Mouse (Mus musculus): ENCODE results near the gene Tpra1. TPM values are rescaled to one million over a fixed set of nuclear protein-coding genes. Genes with fewer than 3 reads are reported as not detected.

Gene Tpra1
- polyA plus RNA-seq, 1 experiment from 2014 or later, result 54.9 TPM

DNA sequence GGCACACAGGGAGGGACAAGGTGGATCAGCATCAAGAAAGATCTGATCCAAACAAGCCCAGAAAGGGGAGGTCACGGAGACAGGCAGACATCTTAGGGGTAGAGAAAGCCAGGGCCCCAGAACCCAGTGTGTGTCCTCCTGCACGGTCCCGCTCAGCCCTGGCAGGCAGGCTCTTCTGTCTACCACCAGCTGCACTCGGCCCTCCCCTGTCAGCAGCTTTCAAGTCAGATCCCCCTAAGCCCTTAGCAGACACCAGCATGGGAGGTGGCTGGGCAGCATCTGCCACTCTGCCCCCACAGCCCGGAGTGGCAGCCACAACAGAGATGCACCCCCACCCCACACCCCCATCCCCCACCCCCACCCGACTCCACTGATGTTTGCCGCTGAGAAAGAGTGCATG, 29.2 kb upstream of the Tpra1 start:
- Histone ChIP-seq H3K27me3 (peaks cover 81% of the 10 kb centered on the region), H3K27ac (replicated peaks) (no peak overlapping the region), H3K4me3 (replicated peaks) (no peak overlapping the region), H3K4me2 (no peak overlapping the region), H3K4me1 (replicated peaks) (peaks cover 11% of the 10 kb centered on the region), H3K9ac (no peak overlapping the region), H3K36me3 (replicated peaks) (no peaks in the 10 kb centered on the region), H3K9me3 (replicated peaks) (no peaks in the 10 kb centered on the region)
- no peak for ATAC-seq (ENCODE audit: insufficient read depth)
- WGBS (ENCODE audit: insufficient replicate concordance), result 38% methylated on average over 7 of the region's 7 CpGs

DNA sequence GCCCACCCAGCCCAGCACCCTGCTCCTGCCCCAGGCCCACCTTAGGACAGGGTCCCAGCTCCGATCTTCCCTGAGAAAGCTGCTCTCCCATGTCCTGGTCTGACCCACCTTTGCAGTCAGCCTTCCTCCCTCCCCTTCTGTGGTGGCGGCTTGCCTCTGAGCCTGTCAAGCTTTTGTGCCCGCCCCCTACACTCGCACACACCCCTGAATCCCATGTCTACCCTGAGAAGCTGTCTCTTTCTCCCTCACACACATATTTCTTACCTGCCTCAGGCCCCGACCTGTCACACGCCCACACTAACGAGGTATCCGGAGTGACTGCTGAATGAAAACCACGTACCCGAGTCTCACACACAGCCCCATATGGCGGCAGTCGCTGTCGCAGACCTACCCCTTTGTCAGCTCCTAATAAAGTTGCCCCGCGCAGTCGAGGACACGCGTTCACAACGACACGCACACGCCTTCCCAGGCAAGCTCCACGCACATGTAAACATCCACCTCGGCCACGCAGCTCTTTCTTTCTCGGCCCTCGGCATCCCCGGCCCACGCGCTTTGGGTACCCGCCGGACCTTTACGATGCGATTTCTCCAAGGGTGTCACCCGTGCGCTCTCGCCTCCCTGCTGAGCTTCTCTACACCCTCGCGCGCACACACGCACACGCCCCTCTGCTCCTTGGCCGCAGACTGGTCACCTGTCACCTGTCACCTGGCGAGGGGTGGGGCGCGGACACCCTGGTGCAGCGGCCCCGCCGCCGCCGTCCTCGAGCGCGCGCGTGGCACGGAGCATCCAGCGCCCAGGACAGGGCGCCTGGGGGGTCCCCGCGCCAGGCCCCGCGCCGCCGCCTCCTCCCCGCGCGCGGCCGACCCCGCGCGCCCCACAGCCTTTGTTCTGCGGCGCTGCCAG, 27.8 kb upstream of the Tpra1 start:
- no peaks in the 10 kb centered on the region for H3K9me3 ChIP-seq (replicated peaks)
- H3K9ac ChIP-seq, result no peak overlapping the region
- WGBS (ENCODE audit: insufficient replicate concordance), result 7% methylated on average over 72 of the region's 74 CpGs
- H3K27ac ChIP-seq (replicated peaks), result no peak overlapping the region
- ATAC-seq (ENCODE audit: insufficient read depth), result no peak
- peak overlapping the region; percentile 53 for H3K4me3 ChIP-seq (replicated peaks)
- peak overlapping the region; percentile 73 for H3K4me2 ChIP-seq
- H3K4me1 ChIP-seq (replicated peaks), result peaks cover 11% of the 10 kb centered on the region
- H3K36me3 ChIP-seq (replicated peaks), result no peaks in the 10 kb centered on the region
- peaks cover 81% of the 10 kb centered on the region for H3K27me3 ChIP-seq

DNA sequence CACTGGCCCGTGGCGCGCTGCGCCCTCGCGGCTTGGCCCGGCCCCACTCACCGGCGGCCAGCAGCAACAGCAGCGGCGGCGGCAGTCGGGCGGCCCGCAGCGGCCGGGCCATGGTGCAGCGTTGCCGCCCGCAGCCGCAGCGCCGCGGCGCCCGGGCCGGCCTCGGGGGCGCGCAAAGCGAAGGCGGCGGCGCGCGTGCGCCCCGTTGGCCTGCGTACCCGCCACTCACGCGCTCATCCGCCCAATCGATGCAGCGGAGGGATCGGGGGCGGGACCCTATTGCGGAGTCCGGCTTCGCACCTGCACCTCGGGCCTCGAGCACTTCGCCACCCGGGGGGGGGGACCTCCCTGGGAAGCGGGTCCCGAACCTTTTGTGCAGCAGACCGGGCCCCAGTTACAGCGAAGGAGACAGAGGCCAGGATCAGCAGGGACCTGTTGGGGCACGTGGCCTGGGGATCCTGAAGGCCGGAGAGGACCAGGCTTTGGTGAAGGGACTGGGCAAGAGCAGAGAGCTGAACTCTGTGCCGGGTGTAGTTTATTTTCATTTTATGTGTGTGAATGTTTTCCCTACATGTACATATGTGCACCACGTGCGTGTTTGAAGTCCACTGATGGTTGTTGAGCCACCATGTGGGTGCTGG, 27.1 kb upstream of the Tpra1 start, which contains the start of gene Podxl2:
Podxl2 (minus strand) TSS at position 177 of the 641 bp plus-strand sequence.
- ATAC-seq (ENCODE audit: insufficient read depth), result 0 out of 2 replicates have a peak, but pooled peaks have one; percentile 40
- no peak within 1 kb of the TSS for H3K9ac ChIP-seq
- peak within 1 kb of the TSS; percentile 53 for H3K4me3 ChIP-seq (replicated peaks)
- H3K27me3 ChIP-seq, result peaks cover 73% of the 10 kb centered on the region
- peaks cover 11% of the 10 kb centered on the region for H3K4me1 ChIP-seq (replicated peaks)
- H3K27ac ChIP-seq (replicated peaks), result no peak within 1 kb of the TSS
- H3K4me2 ChIP-seq, result peak within 1 kb of the TSS; percentile 73
- no peaks in the 10 kb centered on the region for H3K9me3 ChIP-seq (replicated peaks)
- 6% methylated on average over 53 of the region's 63 CpGs for WGBS (ENCODE audit: insufficient replicate concordance)
- no peaks in the 10 kb centered on the region for H3K36me3 ChIP-seq (replicated peaks)

DNA sequence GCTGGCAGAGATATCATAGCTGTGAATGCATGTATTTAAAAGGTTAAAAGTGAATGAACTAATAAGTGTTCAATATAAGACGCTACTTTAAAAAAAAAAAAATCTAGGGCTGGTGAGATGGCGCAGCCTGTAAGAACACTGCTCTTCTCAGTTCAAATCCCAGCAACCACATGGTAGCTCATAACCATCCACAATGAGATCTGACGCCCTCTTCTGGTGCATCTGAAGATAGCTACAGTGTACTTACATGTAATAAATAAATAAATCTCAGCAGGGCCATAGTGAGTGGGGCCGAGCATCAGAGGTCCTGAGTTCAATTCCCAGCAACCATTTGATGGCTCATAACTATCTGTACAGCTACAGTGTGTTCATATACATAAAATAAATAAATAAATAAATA, 22.6 kb upstream of the Tpra1 start:
- 56% methylated on average over 4 of the region's 4 CpGs for WGBS (ENCODE audit: insufficient replicate concordance)

DNA sequence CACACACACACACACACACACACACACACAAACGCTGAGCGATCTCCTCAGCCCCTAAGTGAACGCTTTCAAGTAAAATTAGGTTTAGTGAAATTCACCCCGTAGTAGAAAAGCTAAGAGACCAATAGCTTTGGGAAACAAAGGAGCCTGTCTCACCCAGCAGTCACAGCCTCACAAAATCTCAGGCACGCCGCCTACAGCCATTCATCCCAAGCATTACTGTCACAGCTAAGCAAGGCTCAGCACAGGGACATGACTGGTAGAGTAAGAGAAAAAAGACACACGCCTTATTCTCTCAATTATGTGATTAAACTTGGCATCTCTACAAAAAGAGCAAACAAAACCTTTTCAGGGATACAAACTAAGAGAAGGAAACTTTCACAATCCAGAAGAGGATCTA, 20.7 kb upstream of the Tpra1 start:
- Histone ChIP-seq H3K9me3 (replicated peaks) (no peaks in the 10 kb centered on the region), H3K27ac (replicated peaks) (no peak overlapping the region), H3K4me3 (replicated peaks) (no peak overlapping the region), H3K4me1 (replicated peaks) (0 out of 2 replicates have a peak, but pooled peaks cover 10% of the 10 kb centered on the region), H3K36me3 (replicated peaks) (peaks cover 59% of the 10 kb centered on the region), H3K27me3 (peaks cover 10% of the 10 kb centered on the region), H3K4me2 (no peak overlapping the region), H3K9ac (no peak overlapping the region)
- ATAC-seq (ENCODE audit: insufficient read depth), result no peak
- 84% methylated on average over 7 of the region's 7 CpGs for WGBS (ENCODE audit: insufficient replicate concordance)

More for the DNA sequence above, 22.6 kb upstream of the Tpra1 start:
- H3K36me3 ChIP-seq (replicated peaks), result peaks cover 40% of the 10 kb centered on the region
- no peak overlapping the region for H3K27ac ChIP-seq (replicated peaks)
- peaks cover 11% of the 10 kb centered on the region for H3K4me1 ChIP-seq (replicated peaks)
- H3K4me2 ChIP-seq, result no peak overlapping the region
- no peak overlapping the region for H3K4me3 ChIP-seq (replicated peaks)
- no peak overlapping the region for H3K9ac ChIP-seq
- no peak for ATAC-seq (ENCODE audit: insufficient read depth)
- H3K27me3 ChIP-seq, result peaks cover 28% of the 10 kb centered on the region
- no peaks in the 10 kb centered on the region for H3K9me3 ChIP-seq (replicated peaks)

DNA sequence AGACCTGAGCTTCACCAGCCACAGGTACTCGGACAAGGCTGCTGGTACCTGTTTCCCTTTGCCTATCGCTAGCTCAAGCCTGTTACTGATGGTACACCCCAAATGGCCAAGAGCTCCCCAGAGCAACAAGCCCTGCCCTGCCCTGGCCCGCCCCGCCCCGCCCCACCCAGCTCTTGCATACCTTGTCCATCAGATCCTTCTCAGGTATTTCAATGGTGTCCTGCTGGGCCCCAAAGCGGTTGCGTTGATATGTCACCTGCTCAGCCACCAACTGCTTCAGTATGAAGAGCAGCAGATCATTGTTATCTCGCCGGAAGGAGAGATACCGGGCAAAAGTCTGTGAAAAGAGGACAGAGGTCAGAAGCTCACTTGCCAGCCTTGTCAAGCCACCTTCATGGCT, 17.9 kb upstream of the Tpra1 start:
- Histone ChIP-seq H3K27me3 (no peaks in the 10 kb centered on the region), H3K27ac (replicated peaks) (no peak overlapping the region), H3K4me1 (replicated peaks) (peaks cover 16% of the 10 kb centered on the region), H3K9ac (no peak overlapping the region), H3K36me3 (replicated peaks) (peaks cover 87% of the 10 kb centered on the region), H3K9me3 (replicated peaks) (no peaks in the 10 kb centered on the region), H3K4me2 (no peak overlapping the region), H3K4me3 (replicated peaks) (no peak overlapping the region)
- 86% methylated on average over 10 of the region's 10 CpGs for WGBS (ENCODE audit: insufficient replicate concordance)
- ATAC-seq (ENCODE audit: insufficient read depth), result no peak

DNA sequence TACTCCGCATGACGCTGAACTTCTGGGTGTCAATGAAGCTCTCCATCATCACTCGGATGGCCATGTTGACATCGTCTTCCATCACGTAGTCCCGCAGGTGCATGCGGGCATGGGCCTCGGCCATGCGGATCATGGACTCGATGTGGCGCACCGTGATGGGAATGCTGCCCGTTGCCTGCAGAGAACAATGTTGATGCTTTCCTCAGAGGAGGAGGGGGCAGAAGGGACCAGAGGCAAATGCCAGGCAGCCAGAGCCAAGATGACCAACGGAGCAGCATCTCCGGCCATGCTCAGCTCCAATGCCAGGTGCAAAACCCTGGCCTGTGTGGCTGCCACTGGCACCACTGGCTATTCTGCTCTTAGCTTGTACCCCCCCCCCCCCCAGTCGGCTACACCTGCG, 17.4 kb upstream of the Tpra1 start:
- no peak overlapping the region for H3K4me2 ChIP-seq
- no peak overlapping the region for H3K27ac ChIP-seq (replicated peaks)
- peaks cover 19% of the 10 kb centered on the region for H3K4me1 ChIP-seq (replicated peaks)
- H3K4me3 ChIP-seq (replicated peaks), result no peak overlapping the region
- WGBS (ENCODE audit: insufficient replicate concordance), result 93% methylated on average over 17 of the region's 17 CpGs
- no peaks in the 10 kb centered on the region for H3K27me3 ChIP-seq
- H3K9ac ChIP-seq, result no peak overlapping the region
- ATAC-seq (ENCODE audit: insufficient read depth), result no peak
- H3K36me3 ChIP-seq (replicated peaks), result peaks cover 92% of the 10 kb centered on the region
- no peaks in the 10 kb centered on the region for H3K9me3 ChIP-seq (replicated peaks)

DNA sequence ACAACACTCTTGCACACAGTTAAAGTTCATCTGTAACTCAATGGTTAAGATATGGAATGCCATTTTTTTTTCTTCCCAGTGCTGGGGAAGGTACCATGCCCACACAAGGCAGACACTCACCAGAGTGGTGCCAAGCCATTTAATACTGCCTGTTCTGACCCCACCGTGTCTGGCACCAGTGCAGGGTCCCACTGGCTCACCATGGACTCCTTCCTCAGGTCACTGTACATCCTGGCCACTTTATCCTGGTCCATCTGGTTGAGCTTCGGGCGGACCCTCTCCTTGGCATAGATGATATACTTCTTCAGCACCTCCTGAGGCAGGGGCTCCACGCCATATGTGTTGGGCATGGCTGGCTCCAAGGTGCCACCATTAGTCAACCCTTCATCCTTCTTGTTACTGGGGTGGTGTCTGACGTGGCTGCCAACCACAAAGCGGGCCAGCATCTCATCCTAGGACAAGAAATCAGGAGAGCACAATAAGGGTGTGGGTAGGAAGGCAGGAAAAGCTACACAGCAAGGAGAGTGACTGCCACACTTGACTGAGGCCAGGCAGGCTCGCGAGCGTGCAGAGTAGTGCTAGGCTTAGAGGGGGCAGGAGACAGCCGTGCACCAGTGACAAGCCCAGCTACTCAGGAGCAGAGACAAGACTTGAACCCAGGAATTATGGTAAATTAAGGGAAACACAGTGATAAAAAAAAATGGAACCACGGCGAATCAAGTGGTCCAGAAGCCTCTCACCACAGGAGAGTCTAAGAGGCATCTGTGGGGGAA, 16.2 kb upstream of the Tpra1 start:
- WGBS (ENCODE audit: insufficient replicate concordance), result 87% methylated on average over 12 of the region's 12 CpGs
- H3K9ac ChIP-seq, result no peak overlapping the region
- no peak for ATAC-seq (ENCODE audit: insufficient read depth)
- H3K36me3 ChIP-seq (replicated peaks), result peaks cover 99% of the 10 kb centered on the region
- H3K4me2 ChIP-seq, result no peak overlapping the region
- H3K4me3 ChIP-seq (replicated peaks), result no peak overlapping the region
- H3K27me3 ChIP-seq, result no peaks in the 10 kb centered on the region
- peaks cover 26% of the 10 kb centered on the region for H3K4me1 ChIP-seq (replicated peaks)
- no peaks in the 10 kb centered on the region for H3K9me3 ChIP-seq (replicated peaks)
- H3K27ac ChIP-seq (replicated peaks), result no peak overlapping the region

DNA sequence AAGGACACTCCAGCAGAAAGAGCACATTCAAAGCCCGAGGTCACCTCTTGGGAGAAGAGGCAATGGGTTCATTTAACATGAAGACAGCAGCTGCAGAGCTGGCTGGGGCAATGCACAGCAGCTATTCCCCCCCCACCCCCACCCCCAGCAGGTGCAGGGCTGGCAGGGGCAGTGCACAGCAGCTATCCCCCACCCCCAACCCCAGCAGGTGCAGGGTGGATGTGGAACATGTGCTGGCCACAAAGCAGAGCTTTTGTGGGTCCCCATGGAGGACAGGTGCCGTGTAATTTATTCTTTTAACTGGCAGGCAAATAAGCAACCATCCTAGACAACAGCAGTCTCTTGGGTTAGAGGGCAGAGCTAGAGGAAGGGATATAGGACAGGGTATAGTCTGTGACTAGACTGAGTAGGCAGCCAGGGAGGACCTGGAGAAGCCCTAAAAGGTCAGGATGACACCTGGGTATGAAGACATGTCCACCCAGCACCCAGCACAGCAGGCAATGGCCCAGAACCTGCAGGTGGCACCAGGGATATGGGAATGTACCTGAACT, 15.6 kb upstream of the Tpra1 start:
- H3K4me2 ChIP-seq, result no peak overlapping the region
- H3K27ac ChIP-seq (replicated peaks), result no peak overlapping the region
- no peaks in the 10 kb centered on the region for H3K9me3 ChIP-seq (replicated peaks)
- no peaks in the 10 kb centered on the region for H3K27me3 ChIP-seq
- 93% methylated on average over 2 of the region's 2 CpGs for WGBS (ENCODE audit: insufficient replicate concordance)
- H3K36me3 ChIP-seq (replicated peaks), result peaks cover 100% of the 10 kb centered on the region
- H3K4me3 ChIP-seq (replicated peaks), result no peak overlapping the region
- H3K4me1 ChIP-seq (replicated peaks), result peaks cover 30% of the 10 kb centered on the region
- H3K9ac ChIP-seq, result no peak overlapping the region
- no peak for ATAC-seq (ENCODE audit: insufficient read depth)

DNA sequence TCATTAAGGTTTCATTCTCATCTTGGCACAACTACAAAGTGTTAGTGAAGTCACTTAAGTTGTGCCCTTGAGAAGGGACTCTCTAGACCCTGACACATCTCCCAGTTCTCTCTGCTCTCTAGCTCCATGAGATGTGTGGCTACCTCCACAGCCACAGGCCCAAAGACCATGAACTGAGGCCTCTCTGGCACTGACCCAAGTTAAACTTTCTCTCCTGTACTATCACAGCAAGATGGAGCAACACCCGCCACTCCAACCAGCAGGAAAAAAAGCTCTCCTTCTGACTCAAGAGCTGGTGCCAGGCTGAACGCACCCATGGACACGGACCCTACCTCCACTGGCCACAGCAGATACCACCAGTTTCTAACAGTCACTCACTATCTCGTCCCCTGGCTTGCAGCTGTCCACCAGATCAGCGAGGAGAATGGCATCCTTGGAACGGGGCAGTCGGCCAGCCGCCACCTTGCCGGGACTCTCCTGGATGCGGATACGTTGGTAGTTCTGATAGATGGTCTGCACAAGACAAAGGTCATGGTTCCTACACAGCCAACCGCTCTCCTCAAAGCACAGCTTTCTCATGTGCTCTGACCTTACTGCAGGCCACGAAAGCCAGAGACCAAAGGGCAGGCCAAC, 12.5 kb upstream of the Tpra1 start:
- peaks cover 38% of the 10 kb centered on the region for H3K4me1 ChIP-seq (replicated peaks)
- H3K9me3 ChIP-seq (replicated peaks), result no peaks in the 10 kb centered on the region
- H3K4me3 ChIP-seq (replicated peaks), result no peak overlapping the region
- 75% methylated on average over 13 of the region's 13 CpGs for WGBS (ENCODE audit: insufficient replicate concordance)
- no peak; the same call in 1 of the 2 replicates for ATAC-seq (ENCODE audit: insufficient read depth)
- H3K27me3 ChIP-seq, result no peaks in the 10 kb centered on the region
- H3K9ac ChIP-seq, result no peak overlapping the region
- H3K27ac ChIP-seq (replicated peaks), result peak overlapping the region; percentile 25
- no peak overlapping the region for H3K4me2 ChIP-seq
- peaks cover 100% of the 10 kb centered on the region for H3K36me3 ChIP-seq (replicated peaks)
